Mouse (Mus musculus): Measurements from ENCODE around the gene Osm.
A peak's percentile ranks its signal among the peaks of the same experiment; 100 is the strongest.

The Osm gene

GRCm38 (mm10) chr11:4270744-4271459 lies 34.7 kb downstream of the Osm start:
- no peak for DNase-seq (ENCODE audit: low spot score)

GRCm38 (mm10) chr11:4271544-4271943 lies 35.3 kb downstream of the Osm start:
- DNase-seq (ENCODE audit: low spot score): no peak

- peak; percentile 58 for DNase-seq (ENCODE audit: low spot score)
These were observed 40.2 kb downstream of the Osm start for GRCm38 (mm10) chr11:4276411-4276861.

GRCm38 (mm10) chr11:4279909-4280308 lies 43.7 kb downstream of the Osm start:
- no peak for DNase-seq (ENCODE audit: low spot score)

- no peak for DNase-seq (ENCODE audit: low spot score)
These were observed 45.6 kb downstream of the Osm start for GRCm38 (mm10) chr11:4281852-4282251.

- no peak for DNase-seq (ENCODE audit: low spot score)
These were observed 47.4 kb downstream of the Osm start for GRCm38 (mm10) chr11:4283627-4284026.

GRCm38 (mm10) chr11:4289280-4289679 lies 53.1 kb downstream of the Osm start:
- DNase-seq (ENCODE audit: low spot score): no peak
